Mouse (Mus musculus): Measurements from ENCODE around the gene Slc35b3. TPM values are rescaled to one million over a fixed set of nuclear protein-coding genes. Genes with fewer than 3 reads are reported as not detected.

Gene Slc35b3
- polyA plus RNA-seq (2012; fragmentation: generic; extraction: Trizol) = 12.4 TPM
- long read RNA-seq, experiment 1, transcript Slc35b3-209 (10 exons, 2,216 nt) = major isoform, 6 of 22 reads
- long read RNA-seq, experiment 1, partial matches to known transcripts = 1 of 22 reads
- long read RNA-seq, experiment 1, other reads (novel, unspliced or antisense) = 9 of 22 reads
- long read RNA-seq, experiment 2, transcript Slc35b3-209 (10 exons, 2,216 nt) = major isoform, 33 of 82 reads
- long read RNA-seq, experiment 2, partial matches to known transcripts = 4 of 82 reads
- long read RNA-seq, experiment 2, other reads (novel, unspliced or antisense) = 38 of 82 reads

DNA sequence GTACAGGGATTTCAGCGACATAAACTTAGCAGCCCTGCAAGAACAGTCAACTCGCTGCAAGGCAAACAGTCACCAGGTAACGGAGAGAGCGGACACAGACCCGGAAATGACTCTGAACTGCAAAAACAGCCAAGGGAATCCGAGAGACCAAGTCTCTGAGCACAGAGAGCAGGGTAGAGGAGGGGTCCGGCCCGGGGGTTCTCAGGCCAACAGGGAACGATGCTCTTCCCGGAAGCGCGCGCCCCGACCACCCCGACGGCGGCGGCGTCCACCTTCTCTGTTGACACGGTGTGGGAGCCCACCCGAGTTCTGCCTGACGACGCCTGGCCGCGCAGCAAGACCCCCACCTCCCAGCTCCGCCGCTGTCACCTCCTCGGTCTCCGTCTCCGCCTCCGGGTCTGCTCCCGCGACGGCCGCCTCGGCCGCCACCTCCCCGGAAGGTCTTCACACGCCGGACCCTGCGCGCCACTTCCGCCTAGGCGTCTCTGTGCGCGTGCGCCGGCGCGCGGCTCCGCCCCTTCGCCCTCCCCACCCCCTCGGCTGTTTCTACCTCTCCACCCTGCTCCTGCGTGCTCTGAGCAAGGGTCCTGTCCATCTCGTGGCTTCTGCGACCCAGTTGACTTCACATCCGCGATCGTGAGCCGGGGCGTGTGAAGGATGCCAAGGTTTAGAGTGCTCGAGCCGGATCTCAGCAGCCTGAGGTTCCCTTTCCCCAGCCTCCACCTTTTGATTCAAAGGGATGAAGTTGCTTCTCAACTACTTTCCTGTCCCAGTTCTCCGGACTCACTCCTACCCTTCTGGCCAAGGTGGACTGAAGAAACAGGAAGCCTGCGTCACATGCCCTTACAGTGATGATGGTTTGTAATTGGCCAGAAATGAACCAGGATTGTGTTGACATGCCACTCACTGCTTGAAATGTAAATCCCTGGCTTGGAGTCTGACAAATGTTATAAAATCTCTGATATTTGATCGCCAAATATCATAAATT lies at the start of gene Slc35b3:
TSS of gene Slc35b3 (minus strand) at position 813 of the 988 bp plus-strand sequence.
- H3K27me3 ChIP-seq (ENCODE audit: control insufficient read depth, insufficient read depth, insufficient read length) = no peaks in the 10 kb centered on the region
- H3K4me3 ChIP-seq (ENCODE audit: insufficient read depth, poor library complexity, severe bottlenecking) = peak within 1 kb of the TSS; percentile 79
- H3K79me2 ChIP-seq (ENCODE audit: control insufficient read depth, insufficient read depth) = peaks cover 49% of the 10 kb centered on the region
- peak; percentile 57 for TF ChIP-seq MAX (IDR thresholded peaks at IDR 0.05)
- no peak for TF ChIP-seq MYOG (IDR thresholded peaks at IDR 0.05; ENCODE audit: control insufficient read depth, extremely low read depth, insufficient read length)
- TF ChIP-seq USF1 (IDR thresholded peaks at IDR 0.05; ENCODE audit: low read depth) = peak; percentile 74
- TF ChIP-seq CEBPB (IDR thresholded peaks at IDR 0.05; ENCODE audit: low read depth) = no peak
- TF ChIP-seq CTCF (IDR thresholded peaks at IDR 0.05; ENCODE audit: control insufficient read depth, insufficient read depth, insufficient read length) = no peak
- no peak for TF ChIP-seq FOSL1 (IDR thresholded peaks at IDR 0.05; ENCODE audit: insufficient read depth, low read length, poor library complexity, severe bottlenecking)
- no peak for TF ChIP-seq MYOD1 (IDR thresholded peaks at IDR 0.05; ENCODE audit: control insufficient read depth, insufficient read length, low read depth)
- peak within 1 kb of the TSS; percentile 76 for H3ac ChIP-seq (ENCODE audit: control insufficient read depth, insufficient read length, low read depth)
- H3K36me3 ChIP-seq (ENCODE audit: control insufficient read depth, insufficient read depth) = peaks cover 5% of the 10 kb centered on the region
- H3K79me3 ChIP-seq (ENCODE audit: low read depth) = peaks cover 37% of the 10 kb centered on the region

DNA sequence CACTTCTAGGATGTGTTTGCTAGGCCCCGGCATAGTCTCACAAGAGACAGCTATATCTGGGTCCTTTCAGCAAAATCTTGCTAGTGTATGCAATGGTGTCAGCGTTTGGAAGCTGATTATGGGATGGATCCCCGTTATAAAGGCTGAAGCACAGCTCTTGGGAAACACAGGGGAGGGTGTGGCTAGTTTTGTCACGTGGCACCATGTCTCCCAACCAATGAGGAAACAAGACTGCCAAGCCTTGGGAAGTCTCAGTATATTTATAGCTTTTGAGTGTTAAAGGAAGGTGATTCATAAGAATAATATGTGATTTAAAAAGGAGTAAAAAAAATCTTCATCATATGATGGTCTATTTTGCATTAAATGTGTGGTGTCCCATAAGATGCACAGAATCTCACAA lies 49.6 kb upstream of the Slc35b3 start:
- Histone ChIP-seq H3K79me3 (ENCODE audit: low read depth) (no peaks in the 10 kb centered on the region), H3K4me3 (ENCODE audit: insufficient read depth, poor library complexity, severe bottlenecking) (no peak overlapping the region), H3K27me3 (ENCODE audit: control insufficient read depth, insufficient read depth, insufficient read length) (no peaks in the 10 kb centered on the region), H3K36me3 (ENCODE audit: control insufficient read depth, insufficient read depth) (no peaks in the 10 kb centered on the region), H3ac (ENCODE audit: control insufficient read depth, insufficient read length, low read depth) (no peak overlapping the region), H3K79me2 (ENCODE audit: control insufficient read depth, insufficient read depth) (no peaks in the 10 kb centered on the region)
- TF ChIP-seq MAX (IDR thresholded peaks at IDR 0.05) (no peak), USF1 (IDR thresholded peaks at IDR 0.05; ENCODE audit: low read depth) (peak; percentile 81)

DNA sequence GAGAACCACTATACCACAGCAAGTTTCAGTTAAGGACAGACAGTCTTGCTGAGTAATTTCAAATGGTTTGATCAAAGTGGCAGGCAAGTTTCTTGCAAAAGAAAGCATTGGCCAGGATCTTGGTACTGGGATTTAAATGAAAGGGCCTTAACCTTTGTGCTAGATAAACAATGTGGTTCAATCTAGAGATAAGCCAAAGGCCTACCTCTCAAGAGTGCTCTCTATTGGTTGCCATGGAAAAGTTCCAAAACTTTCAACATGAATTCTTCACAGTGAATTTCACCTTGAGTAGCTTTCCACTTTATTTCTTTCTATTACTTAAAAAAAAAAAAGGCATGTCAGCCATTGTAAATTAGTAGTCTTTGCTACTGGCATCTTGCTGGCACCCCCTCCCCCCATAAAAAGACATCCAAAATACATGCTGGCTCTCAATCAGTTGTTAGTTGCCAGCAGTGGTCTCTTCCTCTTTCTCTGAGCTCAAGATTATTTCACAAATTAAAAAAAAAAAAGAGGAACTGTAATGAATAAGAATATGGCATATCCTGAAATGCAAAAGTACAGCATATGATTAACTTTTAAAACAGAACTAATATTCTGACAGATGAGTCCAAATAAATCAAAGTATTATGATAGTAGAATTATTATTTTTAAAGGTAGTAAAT lies 42.6 kb upstream of the Slc35b3 start:
- H3K27me3 ChIP-seq (ENCODE audit: control insufficient read depth, insufficient read depth, insufficient read length) = no peaks in the 10 kb centered on the region
- no peaks in the 10 kb centered on the region for H3K79me2 ChIP-seq (ENCODE audit: control insufficient read depth, insufficient read depth)
- no peak overlapping the region for H3K4me3 ChIP-seq (ENCODE audit: insufficient read depth, poor library complexity, severe bottlenecking)
- H3K36me3 ChIP-seq (ENCODE audit: control insufficient read depth, insufficient read depth) = no peaks in the 10 kb centered on the region
- no peak for TF ChIP-seq MYOD1 (IDR thresholded peaks at IDR 0.05; ENCODE audit: control insufficient read depth, insufficient read length, low read depth)
- no peak for TF ChIP-seq CEBPB (IDR thresholded peaks at IDR 0.05; ENCODE audit: low read depth)
- no peak for TF ChIP-seq FOSL1 (IDR thresholded peaks at IDR 0.05; ENCODE audit: insufficient read depth, low read length, poor library complexity, severe bottlenecking)
- no peak for TF ChIP-seq CTCF (IDR thresholded peaks at IDR 0.05; ENCODE audit: control insufficient read depth, insufficient read depth, insufficient read length)
- TF ChIP-seq MAX (IDR thresholded peaks at IDR 0.05) = no peak
- TF ChIP-seq MYOG (IDR thresholded peaks at IDR 0.05; ENCODE audit: control insufficient read depth, extremely low read depth, insufficient read length) = no peak
- TF ChIP-seq USF1 (IDR thresholded peaks at IDR 0.05; ENCODE audit: low read depth) = no peak
- no peaks in the 10 kb centered on the region for H3K79me3 ChIP-seq (ENCODE audit: low read depth)
- H3ac ChIP-seq (ENCODE audit: control insufficient read depth, insufficient read length, low read depth) = no peak overlapping the region

DNA sequence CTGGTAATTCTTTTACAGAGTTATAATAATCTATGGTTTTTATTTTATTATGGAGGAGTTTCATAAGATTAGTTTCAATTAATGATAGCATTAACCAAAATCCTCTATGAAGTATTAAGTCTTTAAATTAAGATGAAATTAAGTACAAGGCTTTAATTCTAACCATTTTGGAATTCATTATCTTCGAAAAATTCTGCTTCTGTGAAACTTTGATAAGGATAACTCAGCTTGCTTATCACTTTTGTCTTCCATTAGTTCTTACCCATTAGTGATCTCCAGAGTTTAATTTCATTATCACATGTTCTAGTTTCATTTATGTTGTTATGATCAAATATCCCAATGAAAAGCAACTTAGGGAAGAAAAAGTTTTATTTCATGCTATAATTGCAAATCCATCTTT lies 41.7 kb upstream of the Slc35b3 start:
- Histone ChIP-seq H3ac (ENCODE audit: control insufficient read depth, insufficient read length, low read depth) (no peak overlapping the region), H3K79me2 (ENCODE audit: control insufficient read depth, insufficient read depth) (no peaks in the 10 kb centered on the region), H3K79me3 (ENCODE audit: low read depth) (no peaks in the 10 kb centered on the region), H3K36me3 (ENCODE audit: control insufficient read depth, insufficient read depth) (no peaks in the 10 kb centered on the region), H3K4me3 (ENCODE audit: insufficient read depth, poor library complexity, severe bottlenecking) (no peak overlapping the region), H3K27me3 (ENCODE audit: control insufficient read depth, insufficient read depth, insufficient read length) (no peaks in the 10 kb centered on the region)
- no peak for TF ChIP-seq FOSL1 (IDR thresholded peaks at IDR 0.05; ENCODE audit: insufficient read depth, low read length, poor library complexity, severe bottlenecking)
- no peak for TF ChIP-seq CTCF (IDR thresholded peaks at IDR 0.05; ENCODE audit: control insufficient read depth, insufficient read depth, insufficient read length)
- no peak for TF ChIP-seq MAX (IDR thresholded peaks at IDR 0.05)
- TF ChIP-seq MYOG (IDR thresholded peaks at IDR 0.05; ENCODE audit: control insufficient read depth, extremely low read depth, insufficient read length) = no peak
- TF ChIP-seq USF1 (IDR thresholded peaks at IDR 0.05; ENCODE audit: low read depth) = no peak
- no peak for TF ChIP-seq MYOD1 (IDR thresholded peaks at IDR 0.05; ENCODE audit: control insufficient read depth, insufficient read length, low read depth)
- TF ChIP-seq CEBPB (IDR thresholded peaks at IDR 0.05; ENCODE audit: low read depth) = no peak

DNA sequence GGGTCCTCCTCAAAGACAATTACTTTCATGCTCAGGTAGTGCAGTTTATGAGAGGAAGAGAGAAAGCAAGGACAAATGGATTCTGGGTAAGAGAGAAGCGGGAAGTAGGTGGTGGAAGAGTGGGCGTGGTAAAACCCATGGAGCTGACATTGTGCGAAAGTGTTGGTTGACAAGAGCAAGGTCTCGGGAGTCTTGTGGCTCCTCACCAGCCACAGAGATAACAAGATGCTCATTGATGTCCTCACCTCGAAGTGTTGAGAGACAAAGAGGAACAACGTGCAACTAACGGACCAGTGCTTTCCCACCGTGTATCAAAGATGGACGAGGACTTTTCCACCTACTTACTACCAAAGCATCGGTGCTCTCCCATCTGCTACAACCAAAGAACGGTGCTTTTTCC lies 40.8 kb upstream of the Slc35b3 start:
- Histone ChIP-seq H3K4me3 (ENCODE audit: insufficient read depth, poor library complexity, severe bottlenecking) (no peak overlapping the region), H3K36me3 (ENCODE audit: control insufficient read depth, insufficient read depth) (no peaks in the 10 kb centered on the region), H3K79me2 (ENCODE audit: control insufficient read depth, insufficient read depth) (no peaks in the 10 kb centered on the region), H3ac (ENCODE audit: control insufficient read depth, insufficient read length, low read depth) (no peak overlapping the region), H3K27me3 (ENCODE audit: control insufficient read depth, insufficient read depth, insufficient read length) (no peaks in the 10 kb centered on the region), H3K79me3 (ENCODE audit: low read depth) (no peaks in the 10 kb centered on the region)
- no peak for TF ChIP-seq FOSL1 (IDR thresholded peaks at IDR 0.05; ENCODE audit: insufficient read depth, low read length, poor library complexity, severe bottlenecking)
- no peak for TF ChIP-seq MAX (IDR thresholded peaks at IDR 0.05)
- TF ChIP-seq USF1 (IDR thresholded peaks at IDR 0.05; ENCODE audit: low read depth) = no peak
- no peak for TF ChIP-seq MYOG (IDR thresholded peaks at IDR 0.05; ENCODE audit: control insufficient read depth, extremely low read depth, insufficient read length)
- TF ChIP-seq CTCF (IDR thresholded peaks at IDR 0.05; ENCODE audit: control insufficient read depth, insufficient read depth, insufficient read length) = no peak
- TF ChIP-seq CEBPB (IDR thresholded peaks at IDR 0.05; ENCODE audit: low read depth) = no peak
- TF ChIP-seq MYOD1 (IDR thresholded peaks at IDR 0.05; ENCODE audit: control insufficient read depth, insufficient read length, low read depth) = no peak

All from C2C12 (cell line).